Mouse (Mus musculus): ENCODE data around the gene Mfn2. TPM values are rescaled to one million over a fixed set of nuclear protein-coding genes. Genes with fewer than 3 reads are reported as not detected.

Mfn2 gene
- polyA plus RNA-seq, 1 experiment, result 19.0 TPM

DNA sequence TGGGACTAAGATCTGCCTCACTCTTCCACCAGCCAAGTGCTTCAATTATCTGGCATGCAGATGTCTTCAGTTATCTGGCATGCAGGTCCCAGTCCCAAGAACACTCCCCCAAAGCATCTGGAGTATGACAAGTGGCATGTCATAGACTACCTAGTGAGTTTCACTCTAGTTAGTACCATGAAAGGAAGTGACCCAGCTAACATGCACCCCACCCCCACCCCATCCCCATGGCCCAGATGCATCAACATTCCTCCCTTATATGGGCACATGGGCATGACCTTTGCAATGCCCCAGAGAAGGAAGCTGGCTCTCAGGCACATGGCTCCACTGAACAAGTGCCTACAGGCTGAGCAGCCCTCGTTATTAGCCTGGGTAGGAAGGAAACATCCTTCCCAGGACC lies 8.1 kb downstream of the Mfn2 start:
- peaks cover 94% of the 10 kb centered on the region for H3K36me3 ChIP-seq (replicated peaks; ENCODE audit: low read length)
- no peak for TF ChIP-seq FLI1 (IDR thresholded peaks at IDR 0.05; ENCODE audit: low read length)
- no peak for TF ChIP-seq GATA1 (IDR thresholded peaks at IDR 0.05; ENCODE audit: borderline replicate concordance, low read length)
- H3K4me3 ChIP-seq (replicated peaks), result peak overlapping the region; percentile 31
- no peaks in the 10 kb centered on the region for H3K9me3 ChIP-seq
- H3K27me3 ChIP-seq (replicated peaks), result no peaks in the 10 kb centered on the region
- peaks cover 59% of the 10 kb centered on the region for H3K4me1 ChIP-seq

DNA sequence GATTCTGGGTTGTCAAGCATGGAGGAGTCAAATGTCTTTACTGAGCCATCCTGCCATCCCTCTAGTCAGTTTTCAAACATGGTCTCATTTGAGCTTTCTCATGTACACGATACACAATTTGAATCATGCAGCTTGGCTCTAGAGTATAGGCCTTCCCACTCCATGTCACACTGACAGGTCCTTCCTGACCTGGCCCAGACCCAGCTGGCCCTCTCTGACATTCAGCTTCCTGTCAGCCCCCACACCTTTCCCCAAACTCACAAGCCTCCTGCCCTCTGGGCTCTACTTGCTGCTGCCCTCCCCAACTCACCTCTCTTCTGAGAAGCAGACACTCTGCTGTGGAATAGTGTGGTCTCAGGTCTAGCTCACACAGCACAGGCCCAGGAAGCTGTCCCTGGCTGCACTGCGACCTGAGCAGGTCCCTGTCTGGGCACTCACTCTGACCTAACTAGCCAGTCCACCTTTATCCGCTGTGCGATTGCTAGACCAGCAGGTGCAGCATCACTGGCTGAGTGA lies 8.6 kb downstream of the Mfn2 start:
- no peaks in the 10 kb centered on the region for H3K9me3 ChIP-seq
- TF ChIP-seq GATA1 (IDR thresholded peaks at IDR 0.05; ENCODE audit: borderline replicate concordance, low read length), result no peak
- no peak for TF ChIP-seq FLI1 (IDR thresholded peaks at IDR 0.05; ENCODE audit: low read length)
- peaks cover 96% of the 10 kb centered on the region for H3K36me3 ChIP-seq (replicated peaks; ENCODE audit: low read length)
- no peaks in the 10 kb centered on the region for H3K27me3 ChIP-seq (replicated peaks)
- H3K4me1 ChIP-seq, result peaks cover 54% of the 10 kb centered on the region
- peak overlapping the region; percentile 17 for H3K4me3 ChIP-seq (replicated peaks)

DNA sequence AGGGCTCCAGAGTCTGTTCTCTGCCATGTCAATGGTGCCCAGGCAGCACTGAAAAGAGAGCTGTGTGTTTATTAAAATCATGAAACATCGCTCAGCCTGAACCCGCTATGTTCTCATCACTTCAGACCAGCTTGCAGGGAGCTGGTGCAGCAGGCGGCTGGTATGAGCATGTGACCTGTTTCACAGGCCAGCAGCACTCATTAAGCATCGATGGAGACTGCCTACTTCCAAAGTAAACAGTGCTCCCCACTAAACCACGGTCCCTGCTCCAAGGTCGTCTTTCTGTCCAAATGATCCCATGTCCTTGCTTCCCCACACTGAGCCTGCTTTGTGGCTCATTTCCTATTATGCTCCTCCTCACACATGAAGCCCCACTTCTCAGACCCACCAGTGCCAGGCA lies 14.2 kb downstream of the Mfn2 start:
- no peaks in the 10 kb centered on the region for H3K27me3 ChIP-seq (replicated peaks)
- no peak for TF ChIP-seq GATA1 (IDR thresholded peaks at IDR 0.05; ENCODE audit: borderline replicate concordance, low read length)
- TF ChIP-seq FLI1 (IDR thresholded peaks at IDR 0.05; ENCODE audit: low read length), result no peak
- no peak overlapping the region for H3K4me3 ChIP-seq (replicated peaks)
- peaks cover 4% of the 10 kb centered on the region; the same call in 1 of the 2 replicates for H3K4me1 ChIP-seq
- H3K36me3 ChIP-seq (replicated peaks; ENCODE audit: low read length), result peaks cover 91% of the 10 kb centered on the region
- H3K9me3 ChIP-seq, result no peaks in the 10 kb centered on the region

DNA sequence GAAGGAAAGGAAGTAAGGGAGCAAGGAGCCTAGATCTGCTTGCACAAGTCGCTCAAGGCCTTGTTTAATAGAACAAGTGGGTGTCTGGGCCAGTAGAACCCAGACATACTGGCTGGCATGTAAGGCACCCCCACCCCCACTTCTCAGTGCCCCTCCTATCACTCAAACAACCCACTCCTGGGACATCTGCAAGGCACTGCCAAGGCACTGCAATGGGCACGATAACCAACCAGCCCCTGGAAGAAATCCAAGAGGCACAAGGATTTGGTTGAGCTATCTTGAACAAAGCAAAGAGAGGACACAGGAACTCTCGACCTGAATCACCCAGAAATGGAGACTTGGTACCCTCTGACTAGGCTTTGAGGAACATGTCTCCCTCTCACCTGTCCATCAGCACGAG lies 16.3 kb downstream of the Mfn2 start:
- Histone ChIP-seq H3K9me3 (no peaks in the 10 kb centered on the region), H3K36me3 (replicated peaks; ENCODE audit: low read length) (peaks cover 94% of the 10 kb centered on the region)

DNA sequence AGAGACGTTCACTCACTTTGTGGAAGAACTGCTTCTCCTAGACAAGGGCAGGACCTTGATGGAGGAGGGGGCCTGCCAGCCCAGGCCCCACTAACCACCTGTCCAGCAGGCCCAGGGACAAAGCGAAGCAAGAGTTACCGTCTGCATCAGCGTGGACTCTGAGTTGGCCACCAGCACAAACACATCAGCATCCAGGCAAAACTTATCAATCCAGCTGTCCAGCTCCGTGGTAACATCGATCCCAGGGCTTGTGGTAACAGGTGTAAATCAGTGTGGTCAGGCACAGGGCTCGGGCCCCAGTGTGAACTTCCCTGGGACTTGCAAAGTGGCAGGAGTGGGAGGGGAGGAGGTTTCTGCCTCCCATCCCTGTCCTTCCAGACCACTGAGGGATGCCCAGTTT lies 17.2 kb downstream of the Mfn2 start:
- Histone ChIP-seq H3K27me3 (replicated peaks) (no peaks in the 10 kb centered on the region), H3K4me1 (peaks cover 4% of the 10 kb centered on the region; the same call in 1 of the 2 replicates), H3K36me3 (replicated peaks; ENCODE audit: low read length) (peaks cover 95% of the 10 kb centered on the region), H3K4me3 (replicated peaks) (no peak overlapping the region), H3K9me3 (no peaks in the 10 kb centered on the region)
- TF ChIP-seq GATA1 (IDR thresholded peaks at IDR 0.05; ENCODE audit: borderline replicate concordance, low read length) (no peak), FLI1 (IDR thresholded peaks at IDR 0.05; ENCODE audit: low read length) (no peak)

More for the DNA sequence above, 16.3 kb downstream of the Mfn2 start:
- Histone ChIP-seq H3K4me1 (peaks cover 4% of the 10 kb centered on the region; the same call in 1 of the 2 replicates), H3K4me3 (replicated peaks) (no peak overlapping the region), H3K27me3 (replicated peaks) (no peaks in the 10 kb centered on the region)
- no peak for TF ChIP-seq FLI1 (IDR thresholded peaks at IDR 0.05; ENCODE audit: low read length)
- TF ChIP-seq GATA1 (IDR thresholded peaks at IDR 0.05; ENCODE audit: borderline replicate concordance, low read length), result no peak

DNA sequence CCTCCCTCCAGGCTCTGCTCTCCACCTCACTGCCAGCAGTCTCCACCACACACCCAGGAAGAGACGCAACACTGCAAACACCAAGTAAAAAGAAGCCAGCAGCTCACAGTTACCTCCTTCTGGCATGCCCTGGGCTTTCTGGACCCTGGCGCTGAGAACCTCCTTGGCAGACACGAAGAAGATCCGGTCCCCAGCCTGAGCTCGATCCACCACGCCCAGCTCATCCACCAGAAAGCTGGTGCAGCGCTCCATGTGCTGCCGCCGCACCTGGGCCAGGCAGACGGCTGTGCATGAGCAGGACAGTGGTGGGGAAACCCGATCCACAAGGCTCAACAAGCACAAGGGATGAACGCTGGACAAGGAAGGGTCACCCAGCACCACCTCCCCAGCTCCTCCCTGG lies 18.3 kb downstream of the Mfn2 start:
- H3K4me3 ChIP-seq (replicated peaks), result no peak overlapping the region
- TF ChIP-seq GATA1 (IDR thresholded peaks at IDR 0.05; ENCODE audit: borderline replicate concordance, low read length), result no peak
- TF ChIP-seq FLI1 (IDR thresholded peaks at IDR 0.05; ENCODE audit: low read length), result no peak
- H3K4me1 ChIP-seq, result peaks cover 4% of the 10 kb centered on the region; the same call in 1 of the 2 replicates
- peaks cover 95% of the 10 kb centered on the region for H3K36me3 ChIP-seq (replicated peaks; ENCODE audit: low read length)
- no peaks in the 10 kb centered on the region for H3K9me3 ChIP-seq
- H3K27me3 ChIP-seq (replicated peaks), result no peaks in the 10 kb centered on the region

DNA sequence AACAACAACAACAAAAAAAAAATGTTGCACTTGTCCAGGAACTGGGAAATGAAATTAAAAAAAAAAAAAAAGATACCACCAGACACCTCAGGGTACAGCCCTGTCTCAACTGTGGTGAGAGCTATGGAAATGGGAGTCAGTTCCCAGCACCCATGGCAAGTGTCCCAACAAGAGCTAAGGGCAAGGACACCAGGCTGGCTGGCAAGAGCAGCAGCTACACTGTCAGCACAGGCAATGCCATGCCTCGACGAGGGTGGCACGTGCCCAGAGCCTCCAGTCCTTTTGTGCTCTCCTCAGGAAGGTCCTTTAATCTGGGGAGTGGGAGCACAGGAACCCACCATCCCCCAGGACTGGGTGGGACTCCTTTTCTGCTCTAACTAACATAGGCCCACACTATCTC lies 20.4 kb downstream of the Mfn2 start:
- no peaks in the 10 kb centered on the region for H3K9me3 ChIP-seq
- no peak overlapping the region for H3K4me3 ChIP-seq (replicated peaks)
- TF ChIP-seq FLI1 (IDR thresholded peaks at IDR 0.05; ENCODE audit: low read length), result no peak
- no peak for TF ChIP-seq GATA1 (IDR thresholded peaks at IDR 0.05; ENCODE audit: borderline replicate concordance, low read length)
- no peaks in the 10 kb centered on the region for H3K27me3 ChIP-seq (replicated peaks)
- peaks cover 11% of the 10 kb centered on the region for H3K4me1 ChIP-seq
- peaks cover 91% of the 10 kb centered on the region for H3K36me3 ChIP-seq (replicated peaks; ENCODE audit: low read length)

DNA sequence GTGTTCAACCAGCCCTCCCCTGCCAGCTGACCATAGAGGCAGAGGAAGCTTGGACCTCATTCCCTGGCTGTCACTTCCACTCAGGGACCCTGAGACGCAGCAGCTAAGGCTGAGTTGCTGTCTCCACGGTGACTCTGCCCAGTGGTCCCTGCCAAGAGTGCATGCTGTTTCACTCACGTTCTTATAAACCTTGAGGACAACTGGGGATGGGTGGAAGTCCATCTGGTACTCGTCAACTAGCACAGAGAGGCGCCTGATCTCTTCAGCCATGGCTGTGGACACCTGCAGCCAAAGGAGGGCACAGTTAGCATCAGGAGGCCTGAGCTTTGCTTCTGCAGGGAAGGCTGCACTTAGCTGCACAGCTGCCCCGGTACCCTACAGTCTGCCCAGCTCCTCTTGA lies 21.5 kb downstream of the Mfn2 start:
- Histone ChIP-seq H3K36me3 (replicated peaks; ENCODE audit: low read length) (peaks cover 92% of the 10 kb centered on the region), H3K27me3 (replicated peaks) (no peaks in the 10 kb centered on the region), H3K4me1 (peaks cover 7% of the 10 kb centered on the region), H3K4me3 (replicated peaks) (no peak overlapping the region), H3K9me3 (no peaks in the 10 kb centered on the region)
- no peak for TF ChIP-seq FLI1 (IDR thresholded peaks at IDR 0.05; ENCODE audit: low read length)
- TF ChIP-seq GATA1 (IDR thresholded peaks at IDR 0.05; ENCODE audit: borderline replicate concordance, low read length), result no peak

DNA sequence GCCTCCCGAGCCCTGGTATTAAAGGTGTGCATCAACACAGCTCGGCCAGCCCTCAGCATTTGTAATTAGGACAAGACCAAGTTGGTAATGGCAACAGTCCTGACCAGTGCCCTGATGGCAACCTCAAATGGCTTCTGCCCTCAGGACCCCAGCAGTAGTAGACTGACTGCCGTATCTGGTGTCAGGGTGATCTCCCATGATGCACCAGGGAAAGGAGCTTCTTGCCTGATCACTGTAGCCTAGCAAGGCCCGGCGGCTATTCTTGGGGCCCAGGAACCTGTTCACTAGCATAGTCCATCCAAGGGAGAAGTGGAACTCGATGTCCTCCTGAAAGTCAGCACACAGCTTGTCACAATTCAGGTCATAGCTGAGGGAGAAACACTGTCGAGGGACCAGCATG lies 22.7 kb downstream of the Mfn2 start:
- peaks cover 89% of the 10 kb centered on the region for H3K36me3 ChIP-seq (replicated peaks; ENCODE audit: low read length)
- peaks cover 15% of the 10 kb centered on the region for H3K4me1 ChIP-seq
- H3K9me3 ChIP-seq, result no peaks in the 10 kb centered on the region
- no peak for TF ChIP-seq GATA1 (IDR thresholded peaks at IDR 0.05; ENCODE audit: borderline replicate concordance, low read length)
- no peak for TF ChIP-seq FLI1 (IDR thresholded peaks at IDR 0.05; ENCODE audit: low read length)
- H3K4me3 ChIP-seq (replicated peaks), result no peak overlapping the region
- H3K27me3 ChIP-seq (replicated peaks), result no peaks in the 10 kb centered on the region

DNA sequence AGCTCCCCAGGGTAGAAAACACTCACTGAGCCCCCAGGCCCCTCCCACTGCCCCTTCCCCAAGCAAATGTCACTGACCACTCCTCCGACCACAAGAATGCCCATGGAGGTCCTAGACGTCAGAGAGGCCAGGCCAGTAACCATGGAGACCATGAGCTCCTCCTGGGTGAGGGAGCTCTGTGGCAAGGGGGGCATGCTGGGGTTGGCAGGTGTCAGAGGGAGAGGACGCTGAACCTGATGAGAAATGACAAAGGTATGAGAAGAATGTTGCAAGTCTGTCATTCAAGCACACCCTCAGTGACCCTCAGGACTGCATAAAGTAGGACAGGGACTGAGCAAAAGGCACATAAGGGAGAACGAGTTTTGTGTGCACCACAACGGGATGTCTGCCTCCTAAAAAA lies 24.6 kb downstream of the Mfn2 start:
- no peak overlapping the region for H3K4me3 ChIP-seq (replicated peaks)
- peaks cover 32% of the 10 kb centered on the region for H3K4me1 ChIP-seq
- H3K27me3 ChIP-seq (replicated peaks), result no peaks in the 10 kb centered on the region
- H3K36me3 ChIP-seq (replicated peaks; ENCODE audit: low read length), result peaks cover 89% of the 10 kb centered on the region
- no peaks in the 10 kb centered on the region for H3K9me3 ChIP-seq
- TF ChIP-seq FLI1 (IDR thresholded peaks at IDR 0.05; ENCODE audit: low read length) (no peak), GATA1 (IDR thresholded peaks at IDR 0.05; ENCODE audit: borderline replicate concordance, low read length) (no peak)

DNA sequence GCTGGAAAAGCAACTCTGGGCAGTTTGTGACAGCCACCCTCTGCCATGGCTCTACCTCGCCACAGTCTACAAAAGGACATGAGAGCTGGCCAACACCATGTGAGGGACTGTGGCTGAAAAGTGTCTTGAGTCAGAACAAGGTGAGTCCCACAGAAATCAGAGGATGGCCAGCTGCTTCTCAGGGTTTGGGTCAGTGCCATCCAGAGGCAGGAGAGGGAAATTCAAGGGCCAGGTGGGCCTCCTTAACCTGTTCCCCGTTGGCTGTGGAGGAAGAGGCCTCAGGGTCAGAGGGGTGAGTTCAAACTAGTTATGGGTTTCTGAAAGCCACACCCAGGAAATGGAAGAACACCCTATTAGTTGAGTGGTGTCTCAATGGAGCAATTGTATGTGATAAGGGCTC lies 25.0 kb downstream of the Mfn2 start:
- TF ChIP-seq GATA1 (IDR thresholded peaks at IDR 0.05; ENCODE audit: borderline replicate concordance, low read length) (no peak), FLI1 (IDR thresholded peaks at IDR 0.05; ENCODE audit: low read length) (no peak)
- H3K4me1 ChIP-seq, result peaks cover 32% of the 10 kb centered on the region
- H3K4me3 ChIP-seq (replicated peaks), result no peak overlapping the region
- no peaks in the 10 kb centered on the region for H3K27me3 ChIP-seq (replicated peaks)
- no peaks in the 10 kb centered on the region for H3K9me3 ChIP-seq
- H3K36me3 ChIP-seq (replicated peaks; ENCODE audit: low read length), result peaks cover 89% of the 10 kb centered on the region

Data from megakaryocyte, embryonic 14.5 days (primary cell).